Mouse (Mus musculus) layer of hippocampus, postnatal 10 days (tissue): ENCODE results near the gene Kif17. TPM values are rescaled to one million over a fixed set of nuclear protein-coding genes. Genes with fewer than 3 reads are reported as not detected.

Source experiments
- DNase-seq, 2 experiments: peaks; one replicate each; pipeline ENCODE4 v3.0.0; 2021; ENCODE audit warnings: low spot score in 2 of 2
- long read RNA-seq: library from polyadenylated mRNA; stranded (forward); transcript quantifications from one replicate; pipeline ENCODE4 v2.0.0, GENCODE M21; 2023
- total RNA-seq, 2 experiments: library from RNA; stranded (reverse); gene quantifications; 2 replicates each; pipeline ENCODE4 v1.2.3; 2021

Kif17 gene
- total RNA-seq = 10 to 100 TPM; 12.5 to 12.7 TPM
- long read RNA-seq, partial matches to known transcripts = 0 of 12 reads
- long read RNA-seq, other reads (novel, unspliced or antisense) = 12 of 12 reads

DNA sequence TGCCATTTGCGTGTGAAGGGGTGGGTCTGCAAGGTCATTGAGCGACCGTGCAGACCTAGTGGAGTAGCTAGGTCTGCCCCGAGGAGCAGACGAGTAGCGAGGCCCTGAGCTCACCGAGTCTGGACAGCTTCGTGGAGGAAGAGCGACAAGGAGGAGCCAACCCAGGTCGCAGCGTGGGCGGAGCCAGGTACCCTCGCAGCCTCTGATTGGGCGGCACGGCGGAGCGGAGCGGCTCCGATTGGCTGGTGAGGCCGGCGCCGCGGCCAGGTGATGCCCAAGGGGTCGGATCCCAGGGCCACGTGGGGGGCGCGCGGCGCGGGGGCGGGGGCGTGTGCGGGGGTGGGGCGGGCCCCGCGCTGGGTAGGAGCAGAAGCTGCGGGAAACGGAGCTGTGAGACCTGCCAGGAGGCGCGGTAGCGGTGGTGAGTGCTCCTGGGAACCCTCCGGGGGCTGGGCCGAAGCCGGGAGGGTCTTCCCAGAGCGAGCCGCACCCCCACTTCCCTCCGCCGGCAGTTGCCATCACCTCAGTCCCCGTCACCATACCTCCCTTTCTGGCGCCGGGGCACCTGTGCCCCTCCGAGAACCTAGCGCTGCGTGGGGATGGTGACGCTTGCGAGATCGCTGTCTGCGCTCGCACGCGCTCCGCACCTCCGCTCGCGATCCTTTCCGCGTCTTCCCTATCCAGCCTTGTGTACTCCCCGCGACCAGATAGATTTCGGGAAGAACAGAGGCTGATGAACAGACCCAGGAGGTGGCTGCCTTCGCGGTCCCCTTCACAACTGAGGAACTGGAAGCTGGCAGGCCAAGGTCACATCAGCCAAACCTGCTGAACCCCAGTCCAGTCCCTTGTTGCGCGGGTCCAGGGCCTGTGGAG lies at the start of gene Kif17, which contains the start of gene Sh2d5:
Gene Kif17 (plus strand): TSS at position 348 of the 873 bp plus-strand sequence.
Gene Sh2d5 (plus strand): TSS at position 316 of the 873 bp plus-strand sequence.
- DNase-seq = peak; percentile 80 to 89

DNA sequence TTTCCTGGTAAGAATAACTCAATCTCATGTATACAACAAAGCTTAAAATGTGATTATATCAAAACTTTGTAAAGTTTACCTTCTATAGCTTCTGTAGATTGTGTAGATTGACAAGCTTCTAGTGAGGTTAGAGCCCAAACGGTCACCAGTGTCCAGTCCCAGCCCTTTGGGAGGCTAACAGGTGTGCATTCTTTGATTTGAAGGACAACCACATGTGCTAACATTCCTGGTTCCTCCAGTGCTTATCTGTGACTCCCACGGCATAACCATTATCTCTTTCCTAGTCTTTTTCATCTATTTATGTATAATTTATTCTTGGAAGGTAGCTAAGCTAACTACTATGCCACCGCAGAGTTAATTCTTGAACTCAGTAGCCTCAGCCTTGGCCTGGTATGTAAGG lies 49.5 kb upstream of the Kif17 start:
- no peak for DNase-seq

DNA sequence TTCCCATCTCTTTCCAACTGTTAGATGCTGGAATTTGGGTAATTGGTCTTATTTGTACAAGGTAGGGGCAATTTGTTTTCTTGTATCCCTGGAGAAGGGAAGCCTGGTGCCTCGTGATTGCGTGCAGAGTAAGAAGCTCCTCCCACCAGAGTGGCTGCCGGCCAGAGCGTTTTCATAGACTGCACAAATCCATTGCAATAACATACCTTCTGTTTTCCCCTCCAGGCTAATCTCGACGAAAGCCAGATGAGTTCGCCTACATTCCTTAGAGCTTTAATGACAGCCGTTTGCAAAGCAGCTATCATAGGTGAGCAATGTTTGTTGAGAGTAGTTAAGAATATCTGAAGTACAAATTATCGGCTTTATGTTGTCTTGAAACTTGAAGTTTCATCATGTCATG lies 48.5 kb upstream of the Kif17 start:
- no peak for DNase-seq

DNA sequence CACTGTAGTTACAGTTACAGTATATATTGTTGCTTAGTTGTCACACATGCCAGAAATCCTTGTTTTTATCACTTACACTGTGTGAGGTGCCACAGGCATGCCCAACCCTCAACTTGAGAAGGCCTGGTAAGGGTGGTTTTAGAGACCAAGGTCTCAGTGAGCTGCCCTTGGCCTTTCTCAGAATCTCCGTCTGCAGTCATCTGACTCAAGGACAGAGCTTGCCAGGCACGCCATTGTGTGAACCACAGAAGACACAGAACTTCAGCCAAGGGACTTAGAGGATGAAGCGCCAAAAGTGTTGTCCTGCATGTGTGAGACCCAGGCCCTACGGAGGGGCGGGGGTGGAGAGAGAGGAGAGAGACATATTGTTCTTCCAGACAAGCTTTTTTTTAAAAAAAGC lies 40.1 kb upstream of the Kif17 start:
- no peak for DNase-seq

DNA sequence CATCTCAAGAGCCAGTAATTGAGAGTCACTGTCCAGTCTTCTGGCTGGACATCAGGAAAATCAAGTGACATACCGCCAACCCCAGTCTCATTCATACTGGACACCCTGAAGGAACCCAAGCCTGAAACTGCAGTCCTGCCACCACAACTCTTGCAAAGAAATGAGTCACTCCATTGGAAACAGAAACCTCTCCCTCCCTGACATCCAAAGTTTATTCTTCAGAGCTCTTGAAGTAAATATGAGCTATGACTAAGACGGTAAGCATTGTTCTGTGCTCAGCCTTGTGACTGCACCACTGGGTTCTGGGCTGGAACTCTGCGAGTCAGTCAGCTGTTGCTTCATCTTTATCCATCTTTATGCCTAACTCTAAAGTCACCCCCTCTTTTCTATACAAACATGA lies 36.4 kb upstream of the Kif17 start:
- no peak for DNase-seq

DNA sequence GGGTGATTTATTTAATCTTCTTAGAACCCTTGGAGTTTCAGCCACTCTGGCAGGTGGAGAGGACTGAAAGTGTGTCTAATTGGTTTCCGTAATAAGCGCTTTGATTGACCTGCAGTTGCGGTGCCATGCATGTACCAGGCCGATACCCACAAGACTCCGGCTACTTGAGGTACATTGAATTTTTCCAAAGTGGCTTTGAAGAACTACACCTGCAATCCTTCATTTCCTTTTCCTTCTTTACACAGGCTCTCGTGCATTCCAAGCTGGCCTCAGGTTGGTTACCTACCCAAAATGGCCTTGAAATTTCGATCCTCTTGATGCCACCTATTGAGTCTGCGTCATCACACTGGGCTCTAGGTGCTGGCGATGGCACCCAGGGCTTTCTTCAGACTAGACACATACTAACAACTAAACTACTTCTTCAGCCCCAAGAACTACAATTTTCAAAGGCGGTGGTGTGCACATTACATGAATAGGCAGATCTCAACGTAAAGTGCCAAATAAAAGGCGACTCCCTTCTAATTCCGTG lies 34.5 kb upstream of the Kif17 start:
- DNase-seq = no peak

DNA sequence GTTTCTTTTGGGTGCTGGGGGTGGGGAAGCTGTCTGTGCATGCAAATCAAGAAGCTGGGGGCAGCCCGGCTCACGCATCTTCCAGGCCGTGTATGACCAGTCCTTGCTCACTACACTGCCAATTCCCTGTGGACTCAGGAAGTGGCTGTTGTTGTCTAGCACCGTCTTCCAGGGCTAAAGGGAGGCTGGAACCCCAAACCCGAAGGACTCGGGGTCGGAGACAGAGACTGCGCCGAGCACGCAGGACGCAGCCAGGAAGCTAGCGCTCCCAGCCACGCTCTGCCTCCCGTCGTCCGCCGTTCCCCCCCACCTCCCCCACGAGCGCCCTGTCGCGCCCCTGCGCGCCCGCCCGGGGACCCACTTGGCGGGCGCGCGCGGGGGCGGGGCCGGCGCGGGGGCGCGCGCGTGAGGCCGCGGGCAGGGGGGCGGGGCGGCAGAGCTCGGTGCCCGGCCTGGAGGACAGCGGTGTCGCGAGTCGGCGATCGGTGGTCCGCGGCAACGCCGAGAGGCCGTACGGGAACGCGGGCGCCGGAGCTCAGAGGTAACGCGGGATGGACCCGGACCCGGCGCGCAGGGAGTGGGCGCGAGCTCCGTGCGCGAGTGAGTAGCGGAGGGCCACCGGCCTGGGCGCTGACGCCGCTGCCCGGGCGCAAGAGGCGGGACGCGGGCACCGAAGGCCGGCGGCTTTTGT lies 33.9 kb upstream of the Kif17 start, which contains the start of gene Hp1bp3:
Gene Hp1bp3 (plus strand): TSS at position 97 of the 691 bp plus-strand sequence.
- peak; percentile 76 to 89 for DNase-seq

DNA sequence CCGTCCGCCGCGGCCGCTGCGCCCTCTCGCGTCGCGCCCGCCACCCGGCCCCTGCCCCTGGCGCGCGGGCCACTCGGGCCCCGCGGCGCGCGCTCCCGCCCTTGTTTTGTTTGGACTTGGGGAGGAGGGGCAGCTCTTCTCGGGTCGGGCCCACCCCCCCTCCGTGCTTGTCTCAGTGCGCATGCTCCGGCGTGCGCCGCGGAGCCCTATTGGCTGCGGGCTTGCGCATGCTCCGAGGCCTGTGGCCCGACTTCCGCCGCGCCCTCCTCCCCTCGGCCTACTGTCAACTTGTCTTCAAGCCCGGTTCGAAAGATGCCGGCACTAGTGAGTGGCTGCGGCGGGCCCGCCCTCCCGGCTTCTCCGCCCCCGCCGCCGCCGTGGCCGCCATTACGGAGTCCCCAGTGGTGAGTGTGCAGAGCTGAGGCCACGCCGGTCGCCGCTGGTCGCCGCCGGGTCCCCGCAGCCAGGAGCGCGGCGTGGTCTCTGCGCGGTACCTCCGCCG lies 33.3 kb upstream of the Kif17 start:
- peak; percentile 97 to 99 for DNase-seq

DNA sequence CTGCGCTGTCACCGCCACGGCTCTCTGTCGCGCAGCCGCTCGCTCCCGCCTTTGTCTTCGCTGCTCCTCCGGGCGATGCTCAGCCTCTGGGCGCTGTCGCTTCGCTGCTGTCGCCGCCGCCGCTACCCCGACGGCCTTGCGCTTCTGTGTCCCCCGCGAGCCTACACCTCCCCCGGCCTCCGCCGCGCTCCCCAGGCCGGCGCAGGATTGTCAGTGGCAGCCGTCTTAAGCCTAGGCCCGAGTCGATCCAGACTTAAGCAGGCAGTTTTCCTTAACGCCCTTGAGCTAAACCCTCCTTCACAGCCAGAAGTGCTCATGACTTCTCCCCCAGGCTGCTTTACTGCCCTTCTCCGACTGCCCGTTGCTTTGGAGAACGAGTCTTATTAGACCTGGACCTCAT lies 32.8 kb upstream of the Kif17 start:
- no peak for DNase-seq

DNA sequence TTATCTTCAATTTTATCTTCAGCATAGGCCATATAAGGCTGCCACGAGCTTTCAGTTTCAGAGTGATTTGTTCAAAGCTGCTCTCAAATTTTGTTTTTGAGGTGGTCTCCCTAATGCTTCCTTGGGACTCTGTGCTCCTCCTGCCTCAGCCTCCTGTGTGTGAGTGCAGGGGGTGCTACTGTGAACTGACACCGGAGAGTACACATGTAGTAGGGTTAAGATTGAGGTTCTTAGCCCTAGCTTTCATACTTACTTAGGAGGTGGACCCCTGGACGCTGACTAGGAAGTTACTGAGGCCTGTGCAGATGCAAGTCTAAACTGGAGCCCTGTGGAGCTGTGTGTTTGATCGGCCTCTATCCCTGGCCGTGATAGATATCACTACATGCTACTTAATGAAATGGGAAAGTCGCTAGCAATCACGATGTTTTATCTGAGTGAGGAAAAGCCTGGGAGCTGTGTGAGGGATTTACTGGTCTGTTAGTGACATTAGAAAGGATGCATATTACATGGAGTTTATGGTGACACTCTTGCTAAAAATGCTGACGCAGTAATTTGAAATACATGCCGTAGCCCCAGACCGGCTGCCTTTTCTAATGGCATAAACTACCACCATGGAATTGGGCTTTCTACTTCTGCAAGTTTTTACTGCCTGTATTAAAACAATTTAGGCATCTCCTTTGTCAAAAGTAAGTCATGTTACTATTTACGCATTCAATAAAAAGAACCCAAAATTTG lies 32.1 kb upstream of the Kif17 start:
- no peak for DNase-seq

DNA sequence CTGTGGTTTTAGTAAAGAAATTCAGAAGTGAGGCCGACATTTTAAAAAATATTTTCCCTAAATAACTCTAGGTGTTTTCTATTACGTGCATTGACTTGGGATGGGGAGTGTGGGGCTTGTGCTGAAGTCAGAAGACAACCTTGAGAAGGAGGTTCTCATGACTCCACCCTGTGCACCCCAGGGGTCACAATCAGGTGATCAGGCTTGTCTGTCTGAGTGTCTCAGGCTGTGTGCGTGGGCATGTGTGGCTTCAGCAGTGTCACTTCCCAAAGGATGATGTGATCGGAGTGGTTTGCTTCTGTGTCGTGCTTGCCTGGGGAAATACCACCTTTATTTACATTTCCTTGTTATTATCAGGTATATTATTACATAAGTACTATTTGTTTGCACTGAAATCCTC lies 30.9 kb upstream of the Kif17 start:
- no peak for DNase-seq

DNA sequence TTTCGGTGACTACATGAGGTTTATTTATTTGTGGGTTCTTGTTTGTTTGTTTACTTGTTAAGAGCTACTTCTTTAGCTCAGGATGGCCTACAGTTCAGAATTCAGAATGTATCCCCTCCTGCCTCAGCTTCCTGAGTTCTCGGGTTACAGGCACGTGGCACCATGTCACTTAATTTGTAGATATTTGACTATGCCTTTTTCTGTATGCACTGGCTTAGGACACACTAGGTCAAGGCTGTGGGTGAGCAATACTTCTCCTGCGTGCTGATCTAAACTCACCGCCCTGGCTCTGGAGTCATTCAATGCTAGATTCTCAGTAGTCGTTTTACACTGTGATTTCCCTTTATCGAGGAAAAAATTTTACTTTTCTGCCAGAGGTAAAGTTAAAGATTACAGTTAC lies 29.5 kb upstream of the Kif17 start:
- no peak for DNase-seq

DNA sequence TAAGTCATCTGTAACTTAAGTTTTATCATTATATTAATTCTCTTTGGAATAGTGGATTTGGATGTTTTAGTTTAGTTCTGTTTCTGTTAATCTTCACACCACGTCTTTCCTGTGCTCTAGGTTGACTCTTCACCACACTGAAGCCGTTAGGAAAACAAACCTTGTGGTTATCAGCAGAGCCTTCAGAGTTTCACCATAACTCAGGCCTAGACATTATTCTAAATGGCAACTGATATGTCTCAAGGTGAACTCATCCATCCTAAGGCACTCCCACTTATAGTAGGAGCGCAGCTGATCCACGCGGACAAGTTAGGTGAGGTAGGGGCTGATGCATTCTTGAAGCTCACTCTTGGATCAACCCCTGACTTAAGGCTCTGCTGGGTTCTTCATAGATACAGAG lies 28.8 kb upstream of the Kif17 start:
- DNase-seq = no peak

DNA sequence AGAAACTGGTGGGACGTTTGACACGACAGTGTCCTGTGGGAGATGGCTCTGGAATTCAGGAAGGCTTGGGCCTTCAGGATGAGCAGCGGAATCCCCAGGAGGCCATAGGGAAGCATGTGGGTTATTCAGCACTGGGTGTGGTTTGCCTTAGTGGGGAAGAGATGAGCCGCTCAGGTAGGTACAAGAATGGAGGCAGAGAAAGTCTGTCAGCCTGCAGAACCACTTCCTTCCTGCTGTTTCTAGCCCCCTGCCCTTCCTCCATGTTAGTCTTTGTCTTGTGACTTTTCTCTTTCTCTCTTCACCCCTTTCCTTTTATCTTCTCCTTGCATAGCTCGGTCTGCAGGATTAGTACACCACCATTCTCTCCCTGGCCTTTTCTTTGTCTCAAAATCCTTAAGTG lies 27.8 kb upstream of the Kif17 start:
- no peak for DNase-seq

DNA sequence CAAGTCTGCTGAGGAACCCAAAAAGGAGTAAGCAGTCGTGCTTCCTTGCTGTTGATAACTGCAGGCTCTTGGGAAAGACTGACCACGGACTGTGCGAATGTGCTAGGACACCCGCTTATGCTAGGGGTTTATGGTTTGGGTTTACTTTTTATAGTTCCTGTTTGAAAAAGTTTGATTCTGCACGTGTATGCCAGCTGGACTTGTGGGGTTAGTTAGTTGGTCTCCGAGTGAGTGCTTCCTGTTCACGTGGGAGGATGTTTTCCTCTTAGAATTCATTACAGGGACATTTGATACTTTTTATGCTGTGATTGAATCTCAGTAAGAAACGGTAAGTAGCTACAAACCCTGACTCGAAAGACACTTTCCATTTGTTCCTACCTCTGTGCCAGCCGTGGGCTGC lies 26.6 kb upstream of the Kif17 start:
- DNase-seq = no peak

DNA sequence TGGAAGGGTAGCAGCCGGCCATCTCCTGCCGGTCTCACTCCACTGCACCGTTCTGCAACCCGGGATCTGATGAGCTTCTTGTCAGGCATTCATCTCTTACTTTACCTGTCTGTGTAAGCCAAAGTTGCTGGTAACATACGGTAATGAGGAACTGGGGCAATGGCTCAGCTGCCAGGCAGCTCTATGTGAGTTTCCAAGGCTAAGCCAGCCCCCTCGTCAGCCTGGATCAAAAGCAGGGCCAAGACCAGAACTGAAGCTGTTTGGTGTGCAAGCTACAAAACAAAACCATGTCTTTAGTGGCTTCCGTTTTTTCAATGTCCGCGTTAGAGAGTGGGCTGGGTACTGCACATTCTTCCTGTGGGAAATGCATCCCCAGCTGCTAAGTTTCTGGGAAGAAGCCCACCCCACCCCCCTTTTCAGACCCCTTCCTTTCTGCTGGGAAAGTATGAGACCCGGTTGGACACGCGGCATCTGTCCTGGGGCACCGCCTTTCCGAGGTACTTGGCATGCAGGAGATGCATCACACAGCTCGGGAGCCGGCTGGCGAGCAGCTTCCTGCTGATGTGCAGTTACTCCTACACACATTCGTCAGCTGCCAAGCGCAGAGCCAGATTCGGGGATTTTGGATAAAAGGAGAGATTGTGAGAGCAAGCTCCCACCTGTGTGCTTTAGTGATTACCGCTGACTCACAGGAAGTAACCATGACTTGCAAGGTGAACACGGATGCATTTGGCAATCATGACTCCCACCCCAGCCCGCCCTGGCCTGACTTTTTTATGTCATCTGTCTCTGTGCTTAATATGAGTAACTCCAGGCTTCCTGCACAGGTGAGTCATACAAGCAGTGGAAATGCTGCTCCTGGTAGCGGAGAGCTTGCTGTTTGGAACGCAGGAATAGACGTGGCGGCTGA lies 3.2 kb upstream of the Kif17 start:
- DNase-seq = peak; percentile 59 to 60

DNA sequence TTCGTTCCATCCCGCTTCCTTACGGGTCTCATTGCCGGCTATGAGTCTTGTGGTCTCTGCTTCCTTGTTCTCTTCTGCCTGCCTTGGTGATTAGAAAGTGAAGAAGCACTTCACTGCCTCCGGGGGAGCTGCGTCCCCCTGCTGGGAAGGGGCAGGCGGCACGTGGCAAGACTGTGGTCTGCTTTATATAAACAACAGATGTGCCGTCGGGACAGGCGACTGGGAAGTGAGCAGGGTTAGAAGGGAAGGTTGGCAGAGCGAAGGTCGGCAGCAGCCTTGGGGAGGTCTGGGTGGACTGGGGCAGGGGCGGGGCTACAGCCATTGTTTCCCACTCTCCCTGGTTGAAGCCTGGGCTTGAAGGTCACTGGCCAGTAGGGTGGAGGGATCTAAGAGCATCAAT lies 1.6 kb downstream of the Kif17 start:
- peak; percentile 25 to 39 for DNase-seq

DNA sequence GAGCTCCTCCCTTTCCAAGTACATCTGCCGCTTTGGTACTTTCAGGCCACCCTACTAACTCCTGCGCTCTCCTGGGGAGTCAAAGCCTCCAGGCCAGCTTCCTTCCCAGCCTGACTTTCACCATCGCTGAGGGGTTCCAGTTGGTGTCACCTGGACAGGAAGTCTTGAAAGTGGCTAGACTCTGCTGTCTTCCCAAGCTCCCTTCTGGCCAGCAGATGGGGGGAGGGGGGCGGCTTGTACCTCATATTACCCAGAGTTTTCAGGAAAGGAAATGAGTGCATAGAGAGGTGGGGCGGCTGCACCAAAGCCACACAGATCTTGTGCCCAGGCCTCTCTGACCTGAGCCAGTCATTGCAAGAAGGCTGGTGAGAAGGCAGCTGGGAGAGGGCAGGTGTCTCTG lies 2.0 kb downstream of the Kif17 start:
- no peak for DNase-seq

DNA sequence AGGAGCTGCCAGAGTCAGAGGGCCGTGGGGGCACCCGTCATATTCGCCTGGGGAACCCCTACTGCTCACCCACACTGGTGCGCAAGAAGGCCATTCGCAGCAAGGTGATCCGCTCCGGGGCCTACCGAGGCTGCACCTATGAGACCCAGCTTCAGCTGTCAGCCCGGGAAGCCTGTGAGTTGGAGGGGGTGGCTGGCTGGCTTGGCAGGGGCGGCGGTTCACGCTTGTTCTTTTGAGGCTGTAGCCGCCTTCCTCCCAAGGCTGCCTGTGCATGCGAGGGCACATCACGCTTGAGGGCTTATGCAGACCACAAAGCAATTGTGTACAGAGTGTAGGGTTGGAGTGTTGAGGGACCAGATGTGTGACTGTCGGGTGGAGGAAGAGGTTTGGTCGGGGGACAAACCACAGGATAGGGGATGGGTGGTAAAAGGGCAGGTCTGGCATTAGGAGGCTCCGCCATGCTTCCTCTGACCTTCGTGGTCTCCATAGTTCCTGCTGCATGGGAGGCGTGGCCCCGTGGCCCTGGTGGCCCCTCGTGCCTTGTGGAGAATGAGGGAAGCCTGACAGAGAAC lies 7.0 kb downstream of the Kif17 start:
- no peak for DNase-seq

DNA sequence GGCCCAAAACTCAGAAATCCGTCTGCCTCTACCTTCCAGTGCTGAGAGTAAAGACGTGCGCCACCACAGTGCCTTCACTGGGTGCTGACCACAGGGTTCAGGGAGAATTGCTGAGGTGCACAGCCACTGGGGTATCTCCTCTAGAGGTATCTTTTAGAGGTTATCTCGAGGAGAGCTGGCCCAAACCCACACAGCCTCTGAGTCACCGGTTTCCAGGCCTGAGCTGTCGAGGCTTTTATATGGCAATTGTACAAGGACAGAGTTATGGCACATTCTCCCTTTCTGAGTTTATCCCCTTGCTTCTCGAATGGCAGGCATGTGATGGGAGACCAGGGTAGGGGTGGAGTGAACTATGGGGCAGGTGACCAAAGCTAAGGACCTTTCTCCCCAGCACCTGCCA lies 8.4 kb downstream of the Kif17 start:
- DNase-seq = no peak
